Mouse (Mus musculus) erythroblast, embryonic 14.5 days (primary cell): Measurements from ENCODE around the gene S100a5.

ENCODE experiments used
- GATA1 ChIP-seq: IDR thresholded peaks from 2 replicates; pipeline ENCODE4 v1.6.1; 2012; ENCODE audit warnings: low read length, inconsistent platforms, mixed read lengths
- TAL1 ChIP-seq: IDR thresholded peaks from 3 replicates; pipeline ENCODE4 v1.6.1; 2012; ENCODE audit warnings: low read length, inconsistent platforms, mixed read lengths

- TF ChIP-seq TAL1 (no peak), GATA1 (no peak)
Measured at GRCm38 (mm10) chr3:90601486-90602110, 6.7 kb upstream of the S100a5 start, which contains the start of gene Gm42674.
